Mouse (Mus musculus) embryo, embryonic 9.5 days (tissue): Measurements from ENCODE around the gene Cacna2d1.

Source experiments
- DNase-seq: peaks from one replicate; pipeline ENCODE4 v3.0.0-alpha.2; 2017; ENCODE audit errors: extremely low spot score

Cacna2d1 gene

DNA sequence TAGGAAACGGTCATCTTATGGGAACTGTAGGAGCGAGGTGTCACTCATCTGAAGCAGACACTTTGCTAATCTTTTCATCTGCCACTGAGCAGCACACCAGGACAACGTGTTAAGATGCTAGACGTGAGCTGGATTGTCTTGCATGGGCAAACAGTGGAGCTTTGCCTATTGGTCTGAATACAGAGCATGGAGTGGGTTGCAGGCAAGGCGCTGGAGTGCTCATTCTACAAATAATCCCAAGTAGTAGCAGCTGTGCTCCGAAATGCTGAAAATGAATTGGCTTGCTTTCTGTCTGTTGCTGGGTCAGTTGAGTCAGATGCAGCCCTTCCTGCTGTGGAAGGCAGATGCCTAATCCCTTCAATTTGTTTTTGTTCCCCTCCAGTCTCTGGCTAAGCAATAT, 330.9 kb downstream of the Cacna2d1 start:
- DNase-seq: no peak

DNA sequence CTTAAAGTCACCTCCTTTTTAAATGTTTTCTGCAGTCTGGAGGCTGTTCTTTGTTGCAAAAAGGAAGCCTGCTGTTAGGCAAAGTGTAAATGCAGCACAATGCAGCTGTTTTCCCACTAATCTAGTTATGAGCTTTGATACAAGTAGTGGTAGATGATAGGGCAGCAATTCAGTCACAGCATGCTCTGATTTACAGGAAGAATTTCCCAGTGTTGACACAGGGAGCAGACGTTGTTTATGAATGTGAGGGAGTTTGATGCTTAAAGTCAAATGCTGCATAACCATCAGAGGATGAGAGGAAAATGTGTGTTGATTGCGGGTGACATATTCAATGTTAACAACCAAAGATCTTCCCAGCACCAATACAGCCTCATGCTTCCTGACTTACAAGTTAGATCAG, 342.6 kb downstream of the Cacna2d1 start:
- DNase-seq: no peak

DNA sequence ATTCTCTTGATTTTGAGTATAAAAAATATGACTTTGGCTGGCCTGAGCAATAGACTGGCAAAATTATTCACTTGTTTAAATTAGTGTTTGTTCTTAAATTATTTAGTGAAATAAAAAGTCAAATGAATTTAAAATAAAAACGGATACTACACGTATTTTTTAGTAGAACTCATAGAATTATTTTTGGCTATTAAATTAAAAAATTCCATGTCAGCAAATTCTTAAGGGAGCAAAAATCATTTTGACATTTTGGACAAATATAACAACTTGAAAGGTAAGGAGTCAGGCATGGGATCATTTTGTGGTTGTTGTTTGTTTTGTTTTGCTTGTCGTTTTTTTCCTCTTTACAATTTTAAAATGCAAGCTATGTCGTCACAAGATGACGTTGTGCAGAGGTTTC, 346.7 kb downstream of the Cacna2d1 start:
- no peak for DNase-seq

DNA sequence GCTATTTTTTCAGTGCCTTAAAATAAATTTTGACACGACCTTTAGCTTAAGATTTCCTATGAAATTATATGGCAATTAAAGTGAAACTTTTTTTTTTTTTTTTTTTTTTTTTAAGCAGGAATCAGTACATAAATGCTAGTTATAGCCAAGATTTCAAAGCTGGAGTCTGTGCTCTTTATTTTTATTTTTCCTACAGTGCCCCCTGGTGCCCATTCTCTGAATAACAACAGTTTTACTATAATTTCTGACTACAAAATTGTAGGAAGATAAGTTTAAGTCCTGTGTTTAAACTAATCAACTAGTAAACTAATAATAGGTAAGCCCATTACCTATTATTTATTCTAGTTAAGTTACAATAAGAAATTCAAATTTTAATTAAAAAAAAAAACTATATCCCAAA, 358.7 kb downstream of the Cacna2d1 start:
- DNase-seq: peak; percentile 41

DNA sequence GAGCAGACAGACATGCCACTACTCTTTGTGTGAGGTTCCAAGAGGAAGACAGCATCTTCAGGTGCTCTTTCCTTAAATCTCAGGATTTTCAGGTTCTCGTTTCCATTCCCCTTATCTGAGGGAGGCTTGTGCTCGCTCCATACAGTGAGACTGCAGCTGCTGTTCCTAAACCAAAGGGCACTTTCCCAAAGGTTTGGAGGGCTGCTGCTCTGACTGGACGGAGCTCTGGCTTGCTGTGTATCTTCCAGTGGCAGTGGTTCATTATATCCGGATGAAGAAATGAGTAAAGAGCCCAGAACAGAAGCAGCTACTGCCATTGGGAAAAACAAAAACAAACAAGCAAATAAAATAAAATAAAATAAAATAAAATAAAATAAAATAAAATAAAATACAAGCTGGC, 359.3 kb downstream of the Cacna2d1 start:
- DNase-seq: no peak

DNA sequence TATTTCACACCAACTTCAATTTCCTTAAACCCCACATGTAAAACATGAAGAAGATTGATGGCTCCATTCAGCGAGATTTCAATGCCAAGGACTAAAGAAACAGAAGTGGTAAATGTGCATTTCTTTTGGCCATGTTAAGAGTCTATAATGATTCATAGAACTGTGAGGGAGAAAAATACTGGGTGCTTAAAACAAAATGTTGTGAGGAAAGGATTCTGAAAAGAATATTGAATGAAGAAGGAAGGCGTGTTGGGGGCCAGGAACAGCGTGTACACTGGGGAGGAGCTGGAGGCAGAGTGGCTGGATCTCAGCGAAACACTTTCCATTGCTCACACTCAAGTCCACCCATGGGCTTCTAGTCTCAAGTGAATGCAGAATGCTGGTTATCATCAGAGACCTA, 360.2 kb downstream of the Cacna2d1 start:
- DNase-seq: no peak

DNA sequence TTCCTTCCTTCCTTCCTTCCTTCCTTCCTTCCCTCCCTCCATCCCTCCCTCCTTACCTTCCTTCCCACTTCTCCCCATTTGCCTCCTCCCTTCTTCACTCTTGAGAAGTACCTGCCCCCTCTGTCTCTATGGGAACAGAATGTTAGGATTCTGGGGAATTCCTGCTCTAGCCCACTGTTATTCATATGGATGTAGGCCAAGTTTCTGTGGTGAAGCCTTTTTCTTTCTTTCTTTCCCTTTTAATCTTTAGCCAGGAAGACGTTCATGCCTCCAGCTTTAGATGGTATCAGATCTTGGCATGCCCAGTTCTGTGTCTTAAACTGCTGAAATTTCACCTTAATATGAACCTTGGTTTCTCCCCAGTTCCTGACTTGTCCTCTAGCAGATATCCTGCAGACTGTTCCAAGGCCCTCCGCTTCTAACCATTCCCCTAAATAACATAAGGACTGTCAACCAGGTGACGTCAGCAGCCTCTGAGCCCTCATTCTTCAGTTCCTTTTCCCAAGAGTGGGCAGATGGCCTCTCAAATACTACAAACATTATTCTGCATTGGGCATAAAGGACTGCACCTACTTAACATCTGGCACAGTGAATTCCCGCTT, 362.8 kb downstream of the Cacna2d1 start:
- no peak for DNase-seq

DNA sequence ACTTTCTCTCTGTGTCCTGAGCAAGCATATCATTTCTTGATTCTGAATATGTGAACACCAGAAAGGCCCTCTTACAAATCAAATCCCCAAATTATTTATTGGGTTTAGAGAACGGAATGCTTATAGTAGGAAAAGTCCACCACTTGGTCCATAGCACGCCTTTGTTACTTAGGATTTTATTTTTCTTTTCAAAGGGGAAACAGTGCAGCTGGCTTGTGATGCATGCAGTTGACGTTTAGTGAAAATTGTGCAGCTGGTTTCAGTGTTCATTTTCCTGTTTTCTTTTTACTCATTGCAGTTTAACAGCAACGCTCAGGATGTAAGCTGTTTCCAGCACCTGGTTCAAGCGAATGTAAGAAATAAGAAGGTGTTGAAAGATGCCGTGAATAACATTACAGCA, 365.1 kb downstream of the Cacna2d1 start:
- no peak for DNase-seq

DNA sequence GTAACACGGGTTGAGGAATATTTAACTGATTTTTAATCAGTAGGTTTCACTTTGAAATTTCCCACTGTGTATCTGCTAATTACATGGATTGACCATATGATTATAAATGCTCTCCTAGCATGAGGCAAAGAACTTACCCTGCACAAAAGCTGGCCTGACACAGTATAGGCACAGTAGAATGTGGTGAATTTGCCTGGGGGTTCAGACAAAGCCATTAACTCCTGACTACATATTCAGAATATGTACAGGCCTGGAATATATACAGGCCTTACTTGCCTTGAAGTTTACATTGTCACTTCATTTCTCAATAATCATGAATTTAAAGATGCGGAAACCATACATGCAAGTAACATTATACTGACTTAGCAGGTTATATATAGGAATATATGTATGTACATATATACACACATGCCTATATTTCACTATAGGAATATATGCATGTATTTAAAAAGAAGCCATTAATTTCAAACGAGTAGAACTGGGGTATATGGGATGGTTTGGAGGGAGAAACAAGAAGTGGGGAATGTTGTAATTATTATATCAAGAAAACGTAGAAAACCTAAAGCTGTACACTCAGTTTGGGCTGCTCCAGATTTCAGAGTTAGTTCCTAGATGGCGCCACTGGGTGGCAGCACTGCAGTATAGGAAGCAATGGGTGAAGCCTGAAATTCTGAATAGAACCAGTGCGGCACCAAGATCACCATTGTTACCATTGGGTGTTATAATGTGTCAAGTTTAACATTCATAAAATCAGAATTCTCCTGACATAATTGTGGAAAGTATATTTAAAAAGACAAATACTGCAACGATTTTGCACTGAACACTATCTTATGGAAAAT, 374.9 kb downstream of the Cacna2d1 start:
- peak; percentile 52 for DNase-seq

DNA sequence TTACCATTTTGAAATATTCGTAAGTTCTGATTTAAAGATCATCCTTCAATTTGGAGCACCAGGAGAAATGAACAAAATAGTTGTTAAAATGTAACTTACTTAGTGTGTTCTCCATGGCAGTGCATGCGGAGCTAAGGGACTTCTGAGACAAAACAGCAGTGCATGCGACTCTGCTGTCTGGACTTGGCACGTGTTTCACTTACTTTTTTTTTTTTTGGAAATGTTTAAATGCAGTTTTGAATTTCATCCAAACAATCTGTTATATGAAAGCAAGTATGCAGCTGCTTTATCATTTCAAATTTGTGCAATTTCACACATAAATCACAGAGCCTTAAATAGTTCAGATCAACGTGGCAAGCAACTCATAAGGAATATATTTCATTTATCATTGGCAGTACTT, 379.8 kb downstream of the Cacna2d1 start:
- DNase-seq: no peak

DNA sequence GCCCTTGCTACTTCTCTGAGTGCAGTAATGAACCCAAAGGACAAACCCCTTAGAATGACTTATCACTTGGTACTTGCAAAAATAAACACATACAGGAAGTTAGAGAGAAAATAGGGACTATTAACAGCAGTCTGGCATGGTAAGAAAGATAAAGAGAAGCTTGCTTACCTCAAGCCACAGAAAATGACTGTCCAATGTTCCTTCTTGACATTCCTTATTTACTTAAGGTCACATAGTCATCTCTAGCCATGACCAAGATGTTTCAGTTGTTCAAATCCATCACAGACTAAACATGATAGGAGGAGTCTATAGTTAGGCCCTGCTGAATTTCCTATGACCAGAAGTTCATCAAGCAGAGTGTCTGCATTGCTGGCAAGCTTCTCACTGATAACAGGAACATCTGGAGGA, 381.5 kb downstream of the Cacna2d1 start:
- DNase-seq: no peak

DNA sequence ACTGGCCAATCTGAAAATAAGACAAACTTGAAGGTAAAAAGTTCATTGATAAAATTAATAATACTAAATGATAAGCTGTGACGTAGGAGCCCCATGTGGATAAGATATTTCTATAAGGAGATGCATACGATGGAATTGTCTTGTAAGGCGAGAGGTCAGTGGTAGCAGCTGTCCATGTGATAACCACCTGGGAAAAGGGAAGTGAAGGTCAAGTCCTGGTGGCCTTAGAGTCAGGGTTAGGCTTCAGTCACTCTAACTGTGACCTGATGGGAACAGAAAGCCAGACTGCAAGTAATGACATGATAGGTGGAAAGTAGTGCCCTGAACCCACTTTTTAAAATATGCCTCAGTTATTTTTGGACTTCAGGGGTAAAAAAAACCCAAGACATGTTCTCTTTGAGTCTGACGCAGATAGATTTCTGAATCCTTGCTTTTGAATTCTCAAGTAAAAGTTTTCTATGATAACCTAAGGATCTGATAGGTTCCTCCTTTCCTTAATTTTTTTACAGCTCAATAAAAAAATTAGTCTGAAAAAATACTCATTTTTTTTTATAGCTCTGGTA, 383.3 kb downstream of the Cacna2d1 start:
- DNase-seq: no peak

DNA sequence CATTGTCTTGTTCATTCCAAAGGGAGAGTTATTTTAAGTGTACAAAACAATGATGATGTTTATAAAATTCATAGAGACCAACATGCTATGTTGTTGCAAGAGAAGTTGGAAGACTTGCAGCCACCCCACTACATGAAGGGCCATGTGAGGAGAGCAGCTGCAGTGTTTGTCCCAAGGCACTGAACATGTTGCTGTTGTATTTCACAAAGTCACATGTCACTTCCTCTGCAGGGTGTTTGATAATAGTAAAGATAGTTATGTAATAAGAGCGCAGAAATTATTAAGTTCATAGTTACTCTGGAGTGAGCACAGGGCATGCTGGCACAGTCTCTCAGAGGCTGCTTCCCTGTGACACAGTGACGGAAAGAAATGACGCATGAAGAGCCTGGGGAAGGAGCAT, 392.1 kb downstream of the Cacna2d1 start:
- no peak for DNase-seq

DNA sequence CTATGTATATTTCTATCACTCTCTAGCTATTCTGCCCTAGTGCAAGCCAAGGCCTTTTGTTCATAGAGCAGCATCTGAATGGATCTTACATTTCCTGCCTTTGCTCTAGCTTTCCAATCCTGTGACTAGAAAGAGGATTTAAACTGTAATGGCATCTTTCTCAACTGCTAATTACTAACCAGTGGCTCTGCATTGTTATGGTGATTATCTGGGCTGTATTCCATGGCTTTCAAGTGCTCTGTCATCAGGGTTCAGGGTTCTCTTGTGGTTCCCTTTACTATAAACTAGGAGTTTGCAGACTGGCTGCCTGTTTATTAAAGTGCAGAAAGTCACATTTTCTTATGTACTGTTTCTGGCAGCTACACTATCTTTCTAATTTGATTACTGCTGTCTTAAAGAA, 410.9 kb downstream of the Cacna2d1 start:
- DNase-seq: no peak

DNA sequence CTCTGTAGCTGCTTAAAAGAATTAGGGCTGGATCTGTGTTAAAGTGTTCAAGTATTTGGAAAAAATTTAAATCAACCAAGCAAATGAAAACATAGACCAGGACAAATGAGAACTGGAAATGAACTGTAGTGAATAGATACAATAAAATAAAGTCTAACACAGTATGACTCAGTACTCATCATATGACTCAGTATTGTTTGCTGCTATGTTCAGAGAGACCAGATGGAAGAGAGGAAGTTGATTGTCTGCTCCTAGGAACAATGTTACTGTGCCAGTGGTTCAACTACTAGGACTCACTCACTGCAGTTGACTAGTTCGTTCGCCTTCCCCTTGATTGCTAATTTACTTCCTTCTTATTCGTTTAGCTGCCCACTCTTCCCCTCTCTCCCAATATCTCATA, 421.3 kb downstream of the Cacna2d1 start:
- DNase-seq: no peak

DNA sequence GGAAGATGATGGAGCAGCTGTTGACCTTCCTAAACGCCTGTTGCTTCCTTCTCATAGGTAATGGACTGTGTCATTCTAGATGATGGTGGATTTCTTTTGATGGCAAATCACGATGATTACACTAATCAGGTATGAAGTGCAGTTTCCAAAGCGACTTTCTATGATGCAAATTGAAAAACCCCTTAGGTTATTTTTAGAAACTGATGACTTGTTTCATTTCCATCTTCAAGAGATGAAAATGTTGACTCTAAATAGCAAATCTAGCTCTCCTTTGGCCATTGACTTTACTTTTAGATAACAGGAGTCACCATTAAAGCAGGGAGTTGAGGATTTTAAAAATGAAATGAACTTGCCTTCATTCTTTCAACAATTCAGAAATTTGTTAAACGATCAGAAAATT, 423.2 kb downstream of the Cacna2d1 start:
- DNase-seq: no peak

DNA sequence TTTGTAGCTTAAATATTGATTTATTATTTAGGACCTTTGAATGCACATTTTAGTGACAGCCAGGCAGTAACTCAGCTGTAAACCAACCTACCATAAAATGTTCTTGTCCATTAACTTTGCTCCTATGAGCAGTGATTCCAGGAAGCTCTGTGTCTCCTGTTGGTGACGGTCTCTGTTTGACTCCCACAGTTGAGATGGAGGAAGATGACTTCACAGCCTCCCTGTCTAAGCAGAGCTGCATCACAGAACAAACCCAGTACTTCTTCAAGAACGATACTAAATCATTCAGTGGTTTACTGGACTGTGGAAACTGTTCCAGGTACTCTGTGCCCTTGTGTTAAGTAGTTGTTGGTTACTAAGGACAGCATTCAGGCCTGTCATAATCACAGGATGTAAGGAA, 427.6 kb downstream of the Cacna2d1 start:
- DNase-seq: no peak

DNA sequence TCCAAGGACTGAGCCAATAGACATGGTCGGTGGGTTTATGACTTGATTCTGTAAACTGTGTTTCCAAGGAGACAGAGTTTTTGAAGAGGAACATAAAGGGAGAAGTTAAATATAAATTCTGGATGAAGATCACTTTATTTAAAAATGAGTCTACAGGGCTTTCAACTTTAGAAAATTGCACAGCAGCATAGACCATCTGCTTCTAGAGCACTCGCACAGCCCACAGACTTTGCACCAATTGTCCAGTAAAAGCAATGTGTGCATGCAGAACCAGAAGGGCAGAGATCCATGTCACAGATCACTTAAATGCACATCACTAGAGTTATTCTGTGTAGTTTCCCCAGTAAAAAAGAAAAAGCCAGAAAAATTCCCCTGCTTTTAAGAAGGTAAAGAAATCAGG, 428.7 kb downstream of the Cacna2d1 start:
- DNase-seq: no peak

DNA sequence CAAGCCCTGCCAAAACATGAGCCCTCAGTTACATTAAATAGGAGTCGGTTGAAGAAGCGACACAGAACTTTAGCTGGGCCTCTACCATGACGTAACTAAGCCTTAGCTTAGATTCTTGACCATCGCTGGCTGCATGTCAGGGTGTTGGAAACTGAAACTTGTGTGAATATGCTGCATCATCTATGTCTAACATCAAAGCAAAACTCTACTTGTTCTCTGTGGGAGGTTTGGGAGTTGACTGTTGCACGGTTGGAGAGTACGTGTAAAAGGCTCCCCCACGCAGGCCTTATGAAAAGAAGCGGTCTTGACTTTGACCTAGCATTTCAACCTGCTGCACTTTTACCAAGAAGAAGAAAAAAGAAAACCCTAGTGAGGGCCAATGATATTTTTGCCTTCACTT, 436.2 kb downstream of the Cacna2d1 start:
- no peak for DNase-seq

DNA sequence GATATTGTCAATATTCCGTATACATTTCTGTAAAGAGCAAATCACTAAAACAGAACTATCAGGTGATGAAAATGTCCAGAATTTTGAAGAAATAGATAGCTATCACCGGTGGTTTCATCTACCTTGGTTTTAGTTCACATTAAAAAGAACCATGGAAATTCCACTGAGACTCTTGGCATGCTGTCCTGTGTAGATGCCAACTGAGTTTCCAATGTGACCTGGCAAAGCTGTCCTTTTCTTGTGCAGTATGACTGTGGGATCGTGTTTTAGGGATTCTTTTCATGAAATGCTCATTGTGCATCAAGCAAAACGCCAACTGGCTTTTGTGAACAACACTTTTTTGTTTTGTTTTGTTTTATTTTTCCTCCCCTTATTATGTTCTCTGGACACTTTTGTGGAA, 439.5 kb downstream of the Cacna2d1 start:
- no peak for DNase-seq

DNA sequence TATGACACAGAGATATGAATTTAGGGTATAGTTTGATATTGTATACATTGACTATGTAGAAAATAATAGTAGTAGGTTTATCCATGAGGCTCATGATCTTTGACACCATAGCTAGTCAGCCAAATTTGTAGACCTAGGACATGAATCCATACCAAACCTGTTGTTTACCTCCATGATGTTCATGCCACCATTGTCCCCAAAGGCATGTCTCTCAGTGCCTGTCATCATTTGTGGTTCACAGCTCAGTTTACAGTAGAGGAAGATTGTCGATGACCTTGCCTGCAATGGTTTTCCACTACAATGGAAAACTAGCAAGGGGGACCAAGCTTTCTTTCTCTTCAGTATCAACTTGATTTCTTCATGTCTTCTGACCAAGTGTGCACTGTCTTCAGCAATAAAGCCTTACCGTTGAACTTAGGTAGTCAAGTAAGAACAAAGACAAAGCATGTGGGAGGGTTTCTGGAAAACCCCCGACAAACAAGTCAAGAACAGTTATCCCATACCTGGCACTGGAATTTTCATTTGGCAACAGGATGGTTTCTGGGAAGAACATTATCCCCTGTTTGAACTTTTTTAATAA, 441.9 kb downstream of the Cacna2d1 start:
- no peak for DNase-seq

DNA sequence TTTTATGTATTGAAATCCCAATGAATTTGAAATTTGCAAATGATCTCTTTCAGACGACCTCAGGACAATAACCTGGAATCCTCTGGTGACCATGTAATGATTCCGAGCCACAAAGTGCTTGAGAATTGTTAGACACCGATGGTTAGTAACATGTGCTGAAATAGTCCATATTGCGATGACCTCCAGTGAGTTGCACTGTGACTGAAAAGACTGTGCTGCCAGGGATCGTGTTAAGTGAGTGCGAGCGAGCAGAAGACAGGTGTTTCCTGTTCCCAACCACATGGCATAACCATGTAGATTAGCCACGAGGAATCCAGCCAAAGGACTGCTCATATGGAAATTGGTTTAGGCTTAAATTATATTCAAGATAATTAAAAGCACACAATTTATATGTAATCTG, 475.5 kb downstream of the Cacna2d1 start:
- no peak for DNase-seq

DNA sequence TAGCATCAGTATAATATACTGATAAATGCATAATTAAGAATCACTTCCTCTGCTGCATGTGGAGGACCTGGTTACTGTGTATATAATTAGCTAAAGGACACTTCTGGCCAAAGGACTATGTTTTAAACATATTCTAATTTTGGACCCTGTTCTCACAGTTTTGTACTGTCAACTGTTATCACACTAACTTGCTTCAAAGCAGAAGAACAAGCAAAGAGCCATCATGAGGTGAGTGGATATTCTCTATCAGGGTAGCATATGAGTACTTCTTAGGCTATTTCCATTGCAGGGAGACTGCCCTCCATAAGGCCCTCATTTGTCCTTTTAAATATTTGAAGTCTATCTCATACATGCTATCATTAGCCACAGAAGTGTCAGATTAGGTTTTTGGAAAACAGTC, 480.2 kb downstream of the Cacna2d1 start:
- no peak for DNase-seq
